Mouse (Mus musculus): ENCODE data around the gene Ascc2. TPM values are rescaled to one million over a fixed set of nuclear protein-coding genes. Genes with fewer than 3 reads are reported as not detected.

Ascc2 gene
- total and polyA plus RNA-seq, 3 experiments = 22.8 to 53.0 (median 27.8) TPM

DNA sequence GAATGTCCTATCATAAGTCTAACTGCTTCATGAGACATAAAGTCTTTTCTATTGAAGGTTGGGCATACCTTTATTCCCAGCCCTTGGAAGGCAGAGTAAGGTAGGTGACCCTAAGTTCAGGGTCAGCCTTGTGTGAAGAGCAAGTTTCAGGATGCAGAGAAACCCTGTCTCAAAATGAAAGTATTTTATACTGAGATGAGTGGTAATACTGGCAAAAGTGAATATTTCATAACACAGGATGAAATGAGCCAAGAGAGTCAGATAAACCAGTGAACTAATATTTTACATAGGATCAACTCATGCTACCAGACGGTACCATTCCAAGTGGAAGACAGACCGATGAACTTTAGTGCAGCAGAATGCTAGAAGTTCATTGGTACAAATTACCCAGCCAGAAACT is 39.1 kb upstream of the Ascc2 start:
- Histone ChIP-seq H3K36me3 (replicated peaks) (no peaks in the 10 kb centered on the region), H3K9me3 (replicated peaks) (no peaks in the 10 kb centered on the region), H3K4me1 (ENCODE audit: insufficient read depth, low read depth, low read length) (peaks cover 35% of the 10 kb centered on the region), H3K4me3 (ENCODE audit: low read depth, low read length) (no peak overlapping the region), H3K27me3 (ENCODE audit: insufficient read depth, low read length) (peaks cover 7% of the 10 kb centered on the region; the same call in 1 of the 2 replicates)
- DNase-seq (ENCODE audit: low spot score) (no peak), ATAC-seq (ENCODE audit: extremely low read depth, insufficient number of reproducible peaks, low FRiP score, poor library complexity, severe bottlenecking) (no peak)
- TF ChIP-seq CTCF (IDR thresholded peaks at IDR 0.05; ENCODE audit: low read depth, low read length) (no peak), GATA2 (IDR thresholded peaks at IDR 0.05; ENCODE audit: borderline replicate concordance, low read depth, low read length) (no peak), TAL1 (conservative IDR thresholded peaks at IDR 0.05; ENCODE audit: low read depth, low read length) (no peak), POLR2AphosphoS5 (IDR thresholded peaks at IDR 0.05; ENCODE audit: insufficient replicate concordance, low read depth, low read length) (no peak), GATA1 (IDR thresholded peaks at IDR 0.05; ENCODE audit: borderline replicate concordance, low read length) (no peak)

GRCm38 (mm10) chr11:4599916-4600315 is 37.6 kb upstream of the Ascc2 start:
- Histone ChIP-seq H3K4me1 (ENCODE audit: insufficient read depth, low read depth, low read length) (peaks cover 35% of the 10 kb centered on the region), H3K36me3 (replicated peaks) (no peaks in the 10 kb centered on the region), H3K4me3 (ENCODE audit: low read depth, low read length) (no peak overlapping the region), H3K27me3 (ENCODE audit: insufficient read depth, low read length) (peaks cover 14% of the 10 kb centered on the region), H3K9me3 (replicated peaks) (no peaks in the 10 kb centered on the region)
- no peak for DNase-seq (ENCODE audit: low spot score)
- TF ChIP-seq GATA2 (IDR thresholded peaks at IDR 0.05; ENCODE audit: borderline replicate concordance, low read depth, low read length) = no peak
- TF ChIP-seq POLR2AphosphoS5 (IDR thresholded peaks at IDR 0.05; ENCODE audit: insufficient replicate concordance, low read depth, low read length) = no peak
- no peak for TF ChIP-seq CTCF (IDR thresholded peaks at IDR 0.05; ENCODE audit: low read depth, low read length)
- TF ChIP-seq TAL1 (conservative IDR thresholded peaks at IDR 0.05; ENCODE audit: low read depth, low read length) = no peak
- no peak for TF ChIP-seq GATA1 (IDR thresholded peaks at IDR 0.05; ENCODE audit: borderline replicate concordance, low read length)
- no peak for ATAC-seq (ENCODE audit: extremely low read depth, insufficient number of reproducible peaks, low FRiP score, poor library complexity, severe bottlenecking)

- no peaks in the 10 kb centered on the region for H3K9me3 ChIP-seq (replicated peaks)
- no peak for ATAC-seq (ENCODE audit: extremely low read depth, insufficient number of reproducible peaks, low FRiP score, poor library complexity, severe bottlenecking)
- H3K36me3 ChIP-seq (replicated peaks) = no peaks in the 10 kb centered on the region
- peaks cover 26% of the 10 kb centered on the region for H3K27me3 ChIP-seq (ENCODE audit: insufficient read depth, low read length)
- H3K4me3 ChIP-seq (ENCODE audit: low read depth, low read length) = no peak overlapping the region
- TF ChIP-seq POLR2AphosphoS5 (IDR thresholded peaks at IDR 0.05; ENCODE audit: insufficient replicate concordance, low read depth, low read length) (no peak), CTCF (IDR thresholded peaks at IDR 0.05; ENCODE audit: low read depth, low read length) (no peak), GATA2 (IDR thresholded peaks at IDR 0.05; ENCODE audit: borderline replicate concordance, low read depth, low read length) (no peak), GATA1 (IDR thresholded peaks at IDR 0.05; ENCODE audit: borderline replicate concordance, low read length) (no peak), TAL1 (conservative IDR thresholded peaks at IDR 0.05; ENCODE audit: low read depth, low read length) (no peak)
- DNase-seq (ENCODE audit: low spot score) = no peak
- peaks cover 30% of the 10 kb centered on the region for H3K4me1 ChIP-seq (ENCODE audit: insufficient read depth, low read depth, low read length)
These were observed 35.7 kb upstream of the Ascc2 start for GRCm38 (mm10) chr11:4601890-4602289.

DNA sequence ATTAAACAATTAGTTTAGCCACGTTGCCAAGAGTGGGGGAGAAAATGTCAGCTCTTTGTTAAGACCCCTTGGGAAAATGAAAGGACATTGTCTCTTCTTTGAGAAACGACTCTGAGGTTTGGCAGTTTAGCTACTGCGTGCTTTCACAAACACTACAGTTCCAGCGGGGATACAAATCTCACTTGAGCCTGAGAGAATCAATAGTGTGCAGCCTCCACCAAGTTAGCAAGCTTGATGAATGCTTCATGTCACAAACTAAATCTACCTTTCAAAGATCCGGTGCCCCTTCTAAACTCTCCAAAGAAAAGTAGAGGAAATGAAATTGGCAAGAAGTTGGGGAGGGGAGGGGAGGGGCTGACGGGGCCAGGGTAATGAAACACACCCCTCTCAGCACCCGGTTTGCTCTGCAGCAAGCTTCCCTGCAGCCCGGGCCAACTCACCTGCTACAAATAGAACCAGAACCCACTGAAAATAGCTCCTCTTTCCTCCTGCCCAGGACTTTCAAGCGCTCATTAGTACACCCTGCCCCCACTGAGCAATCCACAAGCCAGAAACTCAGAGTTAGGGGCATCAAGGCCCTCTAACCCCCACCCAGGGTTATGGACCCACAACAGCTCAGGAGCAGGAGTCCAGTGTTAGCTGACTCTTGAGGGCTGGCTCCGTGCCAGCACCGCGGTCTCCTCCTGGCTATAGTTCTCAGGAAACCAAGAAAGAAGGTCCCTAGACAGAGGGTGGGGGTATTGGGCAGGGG is 34.7 kb upstream of the Ascc2 start:
- H3K27me3 ChIP-seq (ENCODE audit: insufficient read depth, low read length) = peaks cover 29% of the 10 kb centered on the region
- H3K36me3 ChIP-seq (replicated peaks) = no peaks in the 10 kb centered on the region
- H3K4me1 ChIP-seq (ENCODE audit: insufficient read depth, low read depth, low read length) = peaks cover 30% of the 10 kb centered on the region
- TF ChIP-seq GATA1 (IDR thresholded peaks at IDR 0.05; ENCODE audit: borderline replicate concordance, low read length) = no peak
- TF ChIP-seq CTCF (IDR thresholded peaks at IDR 0.05; ENCODE audit: low read depth, low read length) = no peak
- TF ChIP-seq TAL1 (conservative IDR thresholded peaks at IDR 0.05; ENCODE audit: low read depth, low read length) = no peak
- no peak for TF ChIP-seq POLR2AphosphoS5 (IDR thresholded peaks at IDR 0.05; ENCODE audit: insufficient replicate concordance, low read depth, low read length)
- no peak for TF ChIP-seq GATA2 (IDR thresholded peaks at IDR 0.05; ENCODE audit: borderline replicate concordance, low read depth, low read length)
- H3K9me3 ChIP-seq (replicated peaks) = no peaks in the 10 kb centered on the region
- ATAC-seq (ENCODE audit: extremely low read depth, insufficient number of reproducible peaks, low FRiP score, poor library complexity, severe bottlenecking) (no peak), DNase-seq (ENCODE audit: low spot score) (no peak)
- no peak overlapping the region for H3K4me3 ChIP-seq (ENCODE audit: low read depth, low read length)

DNA sequence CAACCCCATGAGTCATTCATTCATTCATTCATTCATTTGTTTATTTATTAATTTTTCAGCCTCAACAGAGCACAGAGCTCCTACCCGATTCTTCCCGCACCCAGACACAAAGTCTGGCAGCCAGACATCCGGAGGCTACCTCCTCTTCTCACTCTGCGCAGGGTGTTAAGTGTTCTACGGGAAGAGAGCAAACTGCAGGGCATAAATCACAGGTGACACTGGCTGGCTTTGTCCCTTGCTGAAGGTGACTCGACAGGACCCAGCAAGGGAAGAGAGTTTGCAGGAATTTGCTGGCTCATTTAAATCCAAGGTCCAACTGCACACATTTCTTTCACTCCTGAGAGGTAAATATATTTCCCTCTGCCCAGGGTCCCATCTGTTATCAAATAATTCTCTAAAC is 33.1 kb upstream of the Ascc2 start:
- Histone ChIP-seq H3K9me3 (replicated peaks) (no peaks in the 10 kb centered on the region), H3K4me1 (ENCODE audit: insufficient read depth, low read depth, low read length) (peaks cover 30% of the 10 kb centered on the region), H3K4me3 (ENCODE audit: low read depth, low read length) (no peak overlapping the region), H3K27me3 (ENCODE audit: insufficient read depth, low read length) (peaks cover 33% of the 10 kb centered on the region), H3K36me3 (replicated peaks) (no peaks in the 10 kb centered on the region)
- ATAC-seq (ENCODE audit: extremely low read depth, insufficient number of reproducible peaks, low FRiP score, poor library complexity, severe bottlenecking) (no peak), DNase-seq (ENCODE audit: low spot score) (no peak)
- TF ChIP-seq GATA2 (IDR thresholded peaks at IDR 0.05; ENCODE audit: borderline replicate concordance, low read depth, low read length) (no peak), GATA1 (IDR thresholded peaks at IDR 0.05; ENCODE audit: borderline replicate concordance, low read length) (no peak)

- Histone ChIP-seq H3K4me1 (ENCODE audit: insufficient read depth, low read depth, low read length) (peaks cover 22% of the 10 kb centered on the region), H3K36me3 (replicated peaks) (no peaks in the 10 kb centered on the region), H3K4me3 (ENCODE audit: low read depth, low read length) (no peak overlapping the region), H3K9me3 (replicated peaks) (no peaks in the 10 kb centered on the region), H3K27me3 (ENCODE audit: insufficient read depth, low read length) (peaks cover 35% of the 10 kb centered on the region)
- TF ChIP-seq POLR2AphosphoS5 (IDR thresholded peaks at IDR 0.05; ENCODE audit: insufficient replicate concordance, low read depth, low read length) = no peak
- TF ChIP-seq CTCF (IDR thresholded peaks at IDR 0.05; ENCODE audit: low read depth, low read length) = no peak
- no peak for TF ChIP-seq TAL1 (conservative IDR thresholded peaks at IDR 0.05; ENCODE audit: low read depth, low read length)
- no peak for TF ChIP-seq GATA1 (IDR thresholded peaks at IDR 0.05; ENCODE audit: borderline replicate concordance, low read length)
- TF ChIP-seq GATA2 (IDR thresholded peaks at IDR 0.05; ENCODE audit: borderline replicate concordance, low read depth, low read length) = no peak
- ATAC-seq (ENCODE audit: extremely low read depth, insufficient number of reproducible peaks, low FRiP score, poor library complexity, severe bottlenecking) (no peak), DNase-seq (ENCODE audit: low spot score) (no peak)
These were observed 32.1 kb upstream of the Ascc2 start for GRCm38 (mm10) chr11:4605414-4605813.

All from G1E (cell line).